Mouse (Mus musculus) bone marrow macrophage, adult 2 months (primary cell): Measurements from ENCODE around the gene Aff3.

ENCODE experiments used
- CTCF ChIP-seq: IDR thresholded peaks from 2 replicates; pipeline ENCODE4 v1.5.1; 2012; ENCODE audit warnings: low read depth, mild to moderate bottlenecking, low read length, moderate library complexity
- POLR2A ChIP-seq: IDR thresholded peaks from 2 replicates; pipeline ENCODE4 v1.6.1; 2012; ENCODE audit warnings: mild to moderate bottlenecking, low read depth, low read length, borderline replicate concordance

- TF ChIP-seq CTCF = no peak
- TF ChIP-seq POLR2A = no peak
These were observed 167.7 kb downstream of the Aff3 start for GRCm38 (mm10) chr1:38496886-38497528.
